Mouse (Mus musculus) hindlimb bud, embryonic 11.5 days (tissue): Measurements from ENCODE around the gene Pamr1.
A peak's percentile ranks its signal among the peaks of the same experiment; 100 is the strongest.

Experiments used
- DNase-seq: peaks from one replicate; pipeline ENCODE4 v3.0.0-alpha.2; 2012; ENCODE audit warnings: low read depth, low spot score; ENCODE audit errors: extremely low spot score

Gene Pamr1

DNA sequence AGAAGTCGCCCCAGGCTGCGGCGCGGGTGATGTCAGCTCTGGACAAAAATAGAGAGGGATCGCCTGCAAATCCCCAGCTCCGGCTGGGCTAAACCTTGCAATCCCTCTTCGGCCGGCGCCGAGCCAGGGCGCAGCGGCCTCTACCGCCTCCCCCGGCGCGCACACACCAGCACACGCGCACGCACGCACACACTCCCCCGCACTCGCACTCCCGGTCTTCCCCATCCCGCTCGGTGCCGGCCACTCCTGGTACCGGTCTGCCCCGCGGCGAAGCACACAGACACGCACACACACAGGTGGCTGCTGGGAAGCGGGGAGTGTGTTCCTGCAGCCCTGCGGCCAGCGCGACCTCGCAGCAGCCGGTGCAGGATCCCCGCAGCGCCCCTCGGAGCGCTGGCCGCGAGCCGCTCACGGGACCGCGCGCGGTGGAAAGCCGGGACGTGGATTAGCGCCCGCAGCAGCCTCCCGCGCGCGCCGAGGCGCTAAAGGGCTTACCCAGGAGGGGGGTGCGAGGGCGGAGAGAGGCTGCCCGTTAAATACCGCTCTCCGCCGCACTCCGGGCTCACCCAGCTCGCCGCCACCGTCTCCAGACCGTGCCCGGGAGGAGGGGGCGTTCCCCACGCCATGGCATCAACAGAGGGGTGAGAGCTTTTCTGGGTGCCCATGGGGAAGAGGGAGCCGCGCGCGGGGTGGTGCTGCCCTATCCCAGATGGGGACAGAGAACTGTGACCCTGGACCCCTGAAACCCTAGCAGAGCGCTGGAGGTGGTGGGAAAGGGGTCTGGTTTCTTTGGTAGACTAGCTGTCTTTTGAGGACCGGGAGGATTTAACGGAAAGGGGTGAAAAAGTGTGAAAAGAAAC, 109.1 kb downstream of the Pamr1 start:
- no peak for DNase-seq

DNA sequence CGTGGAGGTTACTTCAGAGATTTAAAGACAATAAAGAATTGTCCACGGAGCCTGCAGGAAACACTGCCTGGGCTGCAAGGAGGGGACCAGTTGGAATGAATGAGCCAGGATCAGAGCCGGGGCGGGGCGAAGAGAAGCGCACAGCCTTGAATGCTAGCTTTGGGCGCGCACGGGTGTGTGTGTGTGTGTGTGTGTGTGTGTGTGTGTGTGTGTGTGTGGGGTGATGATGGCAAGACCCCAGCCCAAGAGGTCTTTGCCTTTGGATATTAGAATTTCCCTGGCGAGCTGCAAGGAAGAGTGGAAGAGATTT, 109.7 kb downstream of the Pamr1 start:
- DNase-seq = no peak

- no peak for DNase-seq
Observed at GRCm38 (mm10) chr2:102661052-102661451, 111.2 kb downstream of the Pamr1 start.

DNA sequence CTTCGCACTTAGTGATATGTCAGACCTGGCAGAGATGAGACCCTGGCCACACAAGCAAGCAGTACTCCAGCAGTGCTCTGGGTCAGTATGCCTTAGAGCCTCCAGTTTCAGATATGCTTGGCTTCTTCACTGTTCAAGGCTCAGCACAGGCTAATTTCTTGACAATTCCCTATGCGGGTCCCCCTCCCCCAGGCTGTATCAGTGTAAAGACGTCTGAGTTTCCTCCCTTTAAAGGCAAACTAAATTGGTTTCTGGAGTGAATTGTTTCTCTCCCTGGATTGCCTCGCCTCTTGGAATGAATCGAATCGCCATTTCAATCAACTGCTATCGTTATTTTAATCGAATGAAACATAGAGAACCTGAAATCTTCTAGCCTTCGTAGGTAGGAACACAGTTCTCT, 113.1 kb downstream of the Pamr1 start:
- DNase-seq = no peak

GRCm38 (mm10) chr2:102663339-102663738, 113.5 kb downstream of the Pamr1 start:
- no peak for DNase-seq

DNA sequence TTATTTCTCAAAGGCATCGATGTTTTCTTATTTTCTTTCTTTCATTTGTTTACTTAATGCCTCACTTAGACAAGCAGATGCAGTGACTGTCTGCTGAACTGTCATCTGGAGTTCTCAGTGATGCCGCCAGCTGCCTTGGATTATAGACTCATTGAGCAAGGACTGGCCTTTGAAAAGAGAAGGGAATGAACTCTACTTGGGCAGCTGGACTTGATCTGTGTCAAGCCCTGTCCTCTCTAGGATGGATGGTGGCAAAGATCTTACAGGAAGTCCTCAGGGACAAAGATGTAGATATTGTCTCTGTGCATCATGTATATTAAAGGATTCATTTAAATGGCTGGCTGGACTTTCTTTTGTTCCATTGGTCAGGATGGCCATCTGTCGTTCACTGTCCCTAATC, 114.1 kb downstream of the Pamr1 start:
- no peak for DNase-seq

GRCm38 (mm10) chr2:102667981-102668380, 118.2 kb downstream of the Pamr1 start:
- no peak for DNase-seq

DNA sequence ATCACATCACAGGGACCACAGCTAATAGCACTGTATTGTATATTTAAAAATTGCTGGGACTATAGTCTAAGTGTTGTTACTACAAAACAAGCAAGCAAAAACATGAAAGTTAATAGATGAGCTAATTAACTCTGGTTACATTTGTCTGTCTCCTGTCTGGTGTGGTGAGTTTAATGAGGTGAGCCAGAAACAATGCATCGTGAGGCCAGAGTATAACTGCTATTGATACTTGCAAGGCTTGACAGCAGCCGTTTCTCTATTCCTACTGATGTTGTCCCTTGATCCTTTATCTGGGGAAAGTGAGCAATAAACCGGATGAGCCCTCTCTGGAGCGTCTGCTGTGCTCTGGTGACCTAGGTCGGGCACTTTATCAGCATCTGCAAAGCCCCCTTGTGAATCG, 119.8 kb downstream of the Pamr1 start:
- DNase-seq = no peak

DNA sequence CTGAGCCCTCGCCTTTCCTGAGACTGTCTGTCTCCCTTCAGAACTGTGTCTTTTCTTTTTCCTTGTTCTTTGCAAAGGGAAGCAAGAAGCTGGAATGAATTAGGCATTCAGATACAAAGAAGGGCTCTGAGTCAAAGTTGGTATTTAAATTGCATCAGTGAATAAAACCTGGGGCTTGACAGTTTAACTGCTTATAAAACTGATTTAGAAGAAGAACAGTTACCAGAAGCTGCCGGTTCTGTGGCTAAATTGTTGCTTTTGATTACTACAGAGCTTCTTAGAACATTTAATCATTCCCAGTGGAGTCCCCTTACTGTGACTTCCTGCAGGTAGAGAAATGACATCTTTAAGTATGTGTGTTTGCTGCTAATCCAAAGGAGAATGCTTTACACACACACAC, 124.8 kb downstream of the Pamr1 start:
- DNase-seq = no peak

DNA sequence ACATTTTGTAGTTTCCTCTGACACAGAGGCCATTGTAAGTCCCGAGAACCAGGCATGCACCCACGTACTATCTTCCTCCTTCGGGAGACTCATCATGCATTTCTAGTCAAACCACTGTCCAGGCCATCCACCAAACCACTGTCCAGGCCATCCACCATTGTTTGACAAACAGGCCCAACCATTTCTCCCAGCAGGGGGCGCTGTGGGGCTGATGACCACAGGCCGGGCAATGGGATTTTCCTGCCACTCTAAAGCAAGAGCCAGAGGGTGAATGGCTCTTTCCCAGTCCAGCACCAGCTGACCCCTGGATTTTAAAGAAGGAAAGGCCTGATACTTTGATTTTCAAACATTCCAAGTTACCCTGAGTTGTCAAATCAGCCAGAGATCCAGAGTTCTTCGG, 125.5 kb downstream of the Pamr1 start:
- no peak for DNase-seq

GRCm38 (mm10) chr2:102676716-102677312, 127.0 kb downstream of the Pamr1 start:
- no peak for DNase-seq

GRCm38 (mm10) chr2:102677400-102677799, 127.6 kb downstream of the Pamr1 start:
- no peak for DNase-seq

DNA sequence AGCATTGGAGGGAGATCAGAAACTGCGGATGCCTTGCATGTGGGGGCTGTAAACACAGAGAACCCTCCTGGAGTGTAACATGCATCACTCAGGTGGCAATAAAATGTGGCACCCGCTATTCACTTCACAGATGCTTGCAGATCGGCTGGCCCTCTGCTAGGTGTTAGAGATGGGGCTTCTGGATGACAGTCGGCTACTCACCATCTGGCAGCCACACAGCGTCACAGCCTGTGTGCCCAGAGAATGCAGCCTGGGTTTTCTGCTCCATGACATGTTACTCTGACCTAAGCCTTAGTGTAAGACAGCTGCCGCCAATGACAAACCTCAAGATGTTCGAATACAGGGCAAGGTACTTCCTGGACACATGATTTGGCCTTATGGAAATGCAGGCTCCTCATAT, 131.5 kb downstream of the Pamr1 start:
- DNase-seq = no peak

DNA sequence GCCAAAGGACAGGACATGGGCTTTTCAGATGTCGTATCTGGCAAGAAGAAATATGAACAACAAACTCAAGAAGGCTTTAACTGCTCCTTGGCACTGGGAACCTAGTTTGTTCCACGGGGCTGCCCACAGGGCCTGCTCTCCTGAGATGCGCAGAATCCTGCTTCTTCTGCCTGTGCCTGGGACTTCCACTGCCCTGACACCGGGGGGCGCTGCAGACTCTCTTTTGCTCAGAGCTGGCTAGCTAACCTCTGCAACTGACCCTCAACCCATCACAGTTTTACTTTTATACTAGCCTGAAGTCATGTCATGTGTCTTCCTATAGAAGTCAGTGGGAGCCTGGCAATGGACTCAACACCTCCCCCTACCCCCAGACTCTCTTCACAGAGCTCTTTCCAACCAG, 132.4 kb downstream of the Pamr1 start:
- no peak for DNase-seq

- DNase-seq = peak; percentile 18
Observed at GRCm38 (mm10) chr2:102685371-102686107, 135.7 kb downstream of the Pamr1 start.

- DNase-seq = no peak
Observed at GRCm38 (mm10) chr2:102686108-102686450, 136.3 kb downstream of the Pamr1 start.
